Mouse (Mus musculus): ENCODE results near the gene Lima1. TPM values are rescaled to one million over a fixed set of nuclear protein-coding genes. Genes with fewer than 3 reads are reported as not detected.
"Not testable (repeated sequence)": the region's sequence is repeated elsewhere in the genome, so short reads cannot be mapped to it uniquely, and the experiment has no call there.

The Lima1 gene
- polyA plus RNA-seq, 1 experiment from 2014 or later, result 69.4 TPM

DNA sequence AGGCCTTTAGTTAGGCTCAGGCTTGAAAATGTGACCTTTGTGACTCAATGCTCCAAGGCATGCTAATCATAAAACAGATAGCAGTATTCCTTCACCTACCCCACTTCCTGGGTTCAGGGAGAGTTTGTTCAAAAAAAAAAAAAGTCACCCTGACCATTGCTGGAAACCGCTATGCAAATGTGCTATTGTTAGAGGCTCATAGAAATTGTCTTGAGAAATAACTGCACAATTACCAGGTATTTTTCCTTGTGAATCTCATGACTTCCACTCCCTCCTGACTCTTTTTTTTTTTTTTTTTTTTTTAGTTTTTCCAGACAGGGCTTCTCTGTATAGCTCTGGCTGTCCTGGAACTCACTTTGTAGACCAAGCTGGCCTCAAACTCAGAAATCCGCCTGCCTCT is 11.9 kb upstream of the Lima1 start:
- not testable (repeated sequence) for H3K9me3 ChIP-seq (ENCODE audit: control insufficient read depth, low read depth, low read length); H3K27ac ChIP-seq (ENCODE audit: low read length); ATAC-seq (ENCODE audit: insufficient number of reproducible peaks, insufficient read depth, low FRiP score, low read depth); H3K9ac ChIP-seq (replicated peaks; ENCODE audit: low read depth, low read length); H3K4me2 ChIP-seq (replicated peaks; ENCODE audit: low read depth, low read length); H3K4me3 ChIP-seq (ENCODE audit: low read depth, low read length); H3K27me3 ChIP-seq (ENCODE audit: control insufficient read depth, insufficient read depth, low read length); H3K36me3 ChIP-seq (ENCODE audit: control insufficient read depth, insufficient read depth, low read length); H3K4me1 ChIP-seq (ENCODE audit: control insufficient read depth, insufficient read depth, low read length)
- WGBS, result 89% methylated on average over 2 of the region's 2 CpGs

DNA sequence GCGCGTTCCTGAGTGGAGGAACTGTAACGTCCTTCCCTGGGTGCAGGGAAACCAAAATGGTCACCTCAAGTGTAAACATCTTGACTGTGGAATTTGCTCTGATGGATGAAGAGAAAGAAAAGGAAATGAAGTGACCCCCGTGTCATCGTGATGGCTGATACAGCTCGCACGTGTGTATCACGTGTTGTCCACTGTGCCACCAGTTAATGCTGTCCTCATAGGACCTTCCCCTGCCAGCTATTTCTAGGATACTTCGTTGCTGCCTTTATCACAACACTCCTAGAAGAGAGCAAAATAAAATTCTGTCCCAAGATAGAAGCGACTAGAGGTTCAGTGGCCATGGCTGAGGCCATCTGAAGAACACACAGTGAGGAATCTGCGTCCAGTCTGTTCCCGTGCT is 8.8 kb upstream of the Lima1 start:
- H3K4me3 ChIP-seq (ENCODE audit: low read depth, low read length), result no peak overlapping the region
- no peak overlapping the region for H3K27ac ChIP-seq (ENCODE audit: low read length)
- H3K4me1 ChIP-seq (ENCODE audit: control insufficient read depth, insufficient read depth, low read length), result no peaks in the 10 kb centered on the region
- H3K36me3 ChIP-seq (ENCODE audit: control insufficient read depth, insufficient read depth, low read length), result no peaks in the 10 kb centered on the region
- H3K9me3 ChIP-seq (ENCODE audit: control insufficient read depth, low read depth, low read length), result no peaks in the 10 kb centered on the region
- no peak overlapping the region for H3K9ac ChIP-seq (replicated peaks; ENCODE audit: low read depth, low read length)
- ATAC-seq (ENCODE audit: insufficient number of reproducible peaks, insufficient read depth, low FRiP score, low read depth), result no peak
- 65% methylated on average over 12 of the region's 12 CpGs for WGBS
- H3K4me2 ChIP-seq (replicated peaks; ENCODE audit: low read depth, low read length), result no peak overlapping the region
- H3K27me3 ChIP-seq (ENCODE audit: control insufficient read depth, insufficient read depth, low read length), result no peaks in the 10 kb centered on the region

DNA sequence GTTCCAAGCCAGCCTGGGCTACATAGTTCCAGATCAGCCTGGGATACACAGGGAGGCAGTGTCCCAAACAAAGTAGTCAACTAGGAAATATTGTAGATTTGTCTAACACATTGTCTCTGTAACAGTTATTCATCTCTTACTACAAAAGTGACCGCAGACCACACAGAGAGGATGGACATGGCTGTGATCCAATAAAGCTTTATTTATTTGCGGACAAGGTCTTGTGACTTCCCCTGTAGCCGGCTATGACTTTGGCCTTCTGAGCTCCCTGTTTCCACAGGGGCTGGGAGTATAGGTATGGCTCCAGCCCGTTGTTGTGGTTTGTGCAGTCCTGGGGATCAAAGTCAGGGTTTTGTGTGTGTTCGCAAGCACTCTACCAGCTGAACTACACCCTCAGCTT is 3.3 kb upstream of the Lima1 start:
- Histone ChIP-seq H3K4me3 (ENCODE audit: low read depth, low read length) (no peak overlapping the region), H3K9ac (replicated peaks; ENCODE audit: low read depth, low read length) (no peak overlapping the region), H3K27ac (ENCODE audit: low read length) (no peak overlapping the region), H3K36me3 (ENCODE audit: control insufficient read depth, insufficient read depth, low read length) (no peaks in the 10 kb centered on the region), H3K4me2 (replicated peaks; ENCODE audit: low read depth, low read length) (no peak overlapping the region), H3K27me3 (ENCODE audit: control insufficient read depth, insufficient read depth, low read length) (no peaks in the 10 kb centered on the region), H3K4me1 (ENCODE audit: control insufficient read depth, insufficient read depth, low read length) (peaks cover 5% of the 10 kb centered on the region), H3K9me3 (ENCODE audit: control insufficient read depth, low read depth, low read length) (no peaks in the 10 kb centered on the region)
- WGBS, result 89% methylated on average over 5 of the region's 5 CpGs
- no peak for ATAC-seq (ENCODE audit: insufficient number of reproducible peaks, insufficient read depth, low FRiP score, low read depth)

DNA sequence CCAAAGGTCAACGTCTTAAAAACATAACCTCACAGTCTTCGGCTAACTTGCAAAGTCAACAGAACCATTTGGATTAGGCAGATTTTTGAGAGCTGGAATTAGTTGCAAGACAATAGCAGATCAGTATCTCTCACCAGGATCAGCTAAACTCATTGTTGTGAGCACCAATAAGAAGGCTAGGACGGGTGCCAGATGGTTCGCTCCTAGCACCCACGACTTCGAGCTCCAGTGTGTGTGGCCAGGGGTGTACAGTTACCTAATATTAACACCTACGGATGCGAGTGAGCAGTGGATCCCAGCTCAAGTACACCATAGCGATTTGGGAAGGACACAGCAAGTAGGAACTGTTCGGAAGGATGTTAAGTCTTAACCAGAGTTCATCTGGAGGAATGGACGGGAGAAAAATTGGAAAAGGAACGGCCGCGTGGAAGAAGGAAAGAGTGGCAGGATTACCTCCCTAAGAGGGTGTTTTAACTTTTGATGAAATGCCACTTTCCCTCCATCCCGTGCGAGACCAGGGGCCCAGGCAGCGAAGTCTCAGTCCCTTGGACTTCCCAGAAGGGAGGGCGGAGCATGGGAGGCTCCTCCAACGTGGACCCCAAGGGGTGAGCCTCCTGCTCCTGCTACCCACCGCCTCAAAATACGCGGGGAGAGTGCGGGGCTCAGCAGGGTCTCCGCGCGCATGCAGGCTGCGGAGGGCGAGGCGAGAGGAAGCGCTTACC is 483 bp downstream of the Lima1 start:
- peak overlapping the region; percentile 90 for H3K4me2 ChIP-seq (replicated peaks; ENCODE audit: low read depth, low read length)
- H3K4me3 ChIP-seq (ENCODE audit: low read depth, low read length), result peak overlapping the region; percentile 76
- ATAC-seq (ENCODE audit: insufficient number of reproducible peaks, insufficient read depth, low FRiP score, low read depth), result peak; percentile 57
- H3K27ac ChIP-seq (ENCODE audit: low read length), result peak overlapping the region; percentile 66; the same call in 1 of the 2 replicates
- no peaks in the 10 kb centered on the region for H3K27me3 ChIP-seq (ENCODE audit: control insufficient read depth, insufficient read depth, low read length)
- H3K9ac ChIP-seq (replicated peaks; ENCODE audit: low read depth, low read length), result peak overlapping the region; percentile 45
- WGBS, result 4% methylated on average over 29 of the region's 30 CpGs
- H3K9me3 ChIP-seq (ENCODE audit: control insufficient read depth, low read depth, low read length), result no peaks in the 10 kb centered on the region
- no peaks in the 10 kb centered on the region for H3K36me3 ChIP-seq (ENCODE audit: control insufficient read depth, insufficient read depth, low read length)
- H3K4me1 ChIP-seq (ENCODE audit: control insufficient read depth, insufficient read depth, low read length), result peaks cover 5% of the 10 kb centered on the region

DNA sequence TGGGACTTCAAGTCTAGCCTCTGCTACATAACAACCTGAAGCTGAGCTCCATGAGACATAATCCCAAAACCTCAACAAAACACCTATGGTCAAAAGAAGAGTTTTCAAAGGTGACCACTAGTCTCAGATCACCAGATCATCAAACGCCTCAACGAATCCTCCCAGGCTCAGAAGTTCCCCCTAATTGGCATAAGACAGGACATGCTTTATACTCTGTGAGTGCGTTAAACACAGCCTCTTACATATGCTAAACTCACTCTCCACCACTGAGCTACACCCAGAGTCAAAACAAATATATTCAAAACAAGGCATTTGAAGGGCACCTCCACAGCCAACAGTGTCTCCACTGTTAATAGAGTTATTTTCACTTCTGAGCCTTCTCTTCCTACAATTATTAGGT is 2.7 kb downstream of the Lima1 start:
- Histone ChIP-seq H3K27ac (ENCODE audit: low read length) (no peak overlapping the region; the same call in 1 of the 2 replicates), H3K9ac (replicated peaks; ENCODE audit: low read depth, low read length) (no peak overlapping the region), H3K4me3 (ENCODE audit: low read depth, low read length) (no peak overlapping the region), H3K4me2 (replicated peaks; ENCODE audit: low read depth, low read length) (no peak overlapping the region), H3K27me3 (ENCODE audit: control insufficient read depth, insufficient read depth, low read length) (no peaks in the 10 kb centered on the region), H3K4me1 (ENCODE audit: control insufficient read depth, insufficient read depth, low read length) (peaks cover 8% of the 10 kb centered on the region), H3K9me3 (ENCODE audit: control insufficient read depth, low read depth, low read length) (no peaks in the 10 kb centered on the region), H3K36me3 (ENCODE audit: control insufficient read depth, insufficient read depth, low read length) (no peaks in the 10 kb centered on the region)
- 85% methylated on average over 3 of the region's 3 CpGs for WGBS
- ATAC-seq (ENCODE audit: insufficient number of reproducible peaks, insufficient read depth, low FRiP score, low read depth), result no peak

DNA sequence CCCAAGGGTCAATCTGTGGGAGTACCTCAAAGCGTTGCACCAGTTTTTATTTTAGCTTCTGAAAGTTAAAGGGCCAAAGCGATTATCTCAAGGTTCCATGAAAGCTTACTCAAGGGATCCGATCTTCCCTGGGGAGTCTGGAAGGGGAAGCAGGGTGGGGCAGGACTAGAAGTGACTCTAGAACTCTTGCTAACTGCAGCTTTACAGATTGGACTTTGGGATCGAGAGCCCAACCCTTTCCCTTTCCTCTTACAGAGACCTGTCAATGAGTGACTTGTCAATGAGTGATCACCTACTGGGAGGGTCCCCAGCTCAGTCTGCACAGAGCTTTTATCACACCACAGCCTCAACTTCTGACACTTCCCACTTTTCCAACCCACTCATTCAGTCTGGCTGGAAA is 7.6 kb downstream of the Lima1 start:
- H3K4me1 ChIP-seq (ENCODE audit: control insufficient read depth, insufficient read depth, low read length), result peaks cover 10% of the 10 kb centered on the region
- H3K27ac ChIP-seq (ENCODE audit: low read length), result no peak overlapping the region; the same call in 1 of the 2 replicates
- WGBS, result 60% methylated on average over 4 of the region's 4 CpGs
- H3K9me3 ChIP-seq (ENCODE audit: control insufficient read depth, low read depth, low read length), result no peaks in the 10 kb centered on the region
- H3K4me3 ChIP-seq (ENCODE audit: low read depth, low read length), result no peak overlapping the region
- H3K36me3 ChIP-seq (ENCODE audit: control insufficient read depth, insufficient read depth, low read length), result no peaks in the 10 kb centered on the region
- H3K9ac ChIP-seq (replicated peaks; ENCODE audit: low read depth, low read length), result no peak overlapping the region
- no peak overlapping the region for H3K4me2 ChIP-seq (replicated peaks; ENCODE audit: low read depth, low read length)
- no peaks in the 10 kb centered on the region for H3K27me3 ChIP-seq (ENCODE audit: control insufficient read depth, insufficient read depth, low read length)
- no peak; the same call in 1 of the 2 replicates for ATAC-seq (ENCODE audit: insufficient number of reproducible peaks, insufficient read depth, low FRiP score, low read depth)

DNA sequence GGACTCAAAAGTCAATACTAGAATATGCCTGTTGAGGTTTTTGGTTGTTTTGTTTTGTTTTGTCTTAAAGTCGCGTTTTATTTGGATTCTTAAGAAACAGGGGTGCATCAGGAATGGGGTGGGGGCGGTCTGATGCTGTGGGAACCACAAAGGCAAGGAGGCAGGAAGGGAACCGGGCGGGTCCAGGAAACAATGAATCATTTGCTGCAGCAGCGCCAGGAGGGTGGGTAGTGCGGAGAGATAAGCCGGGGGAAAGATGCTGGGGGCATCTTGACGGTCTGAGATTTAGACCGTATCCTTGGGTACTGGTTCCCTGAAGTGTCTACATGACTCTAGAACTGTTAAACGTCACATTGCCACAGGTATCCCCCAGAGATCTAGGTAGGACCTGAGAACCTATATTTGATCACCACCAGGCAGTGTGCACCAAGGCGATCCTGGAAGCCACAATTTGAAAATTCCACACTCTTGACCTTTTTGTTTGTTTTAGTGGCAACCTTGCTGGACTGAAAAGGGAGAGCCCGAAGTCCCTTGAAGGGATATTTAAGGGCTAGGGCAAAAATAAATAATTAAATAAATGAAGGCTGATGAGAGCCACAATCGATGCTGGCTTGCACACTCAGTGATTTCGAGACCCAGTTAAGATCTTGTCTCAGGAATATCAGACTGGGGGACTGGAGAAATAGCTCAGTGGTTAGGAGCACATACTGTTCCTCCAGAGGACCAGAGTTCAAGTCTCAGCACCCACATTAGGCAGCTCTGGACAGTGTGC is 8.6 kb downstream of the Lima1 start:
- WGBS, result 37% methylated on average over 15 of the region's 15 CpGs
- no peak overlapping the region for H3K9ac ChIP-seq (replicated peaks; ENCODE audit: low read depth, low read length)
- peak overlapping the region; percentile 35; the same call in 1 of the 2 replicates for H3K27ac ChIP-seq (ENCODE audit: low read length)
- H3K36me3 ChIP-seq (ENCODE audit: control insufficient read depth, insufficient read depth, low read length), result no peaks in the 10 kb centered on the region
- no peak overlapping the region for H3K4me2 ChIP-seq (replicated peaks; ENCODE audit: low read depth, low read length)
- no peaks in the 10 kb centered on the region for H3K27me3 ChIP-seq (ENCODE audit: control insufficient read depth, insufficient read depth, low read length)
- no peak overlapping the region for H3K4me3 ChIP-seq (ENCODE audit: low read depth, low read length)
- no peaks in the 10 kb centered on the region for H3K9me3 ChIP-seq (ENCODE audit: control insufficient read depth, low read depth, low read length)
- no peak for ATAC-seq (ENCODE audit: insufficient number of reproducible peaks, insufficient read depth, low FRiP score, low read depth)
- H3K4me1 ChIP-seq (ENCODE audit: control insufficient read depth, insufficient read depth, low read length), result peaks cover 14% of the 10 kb centered on the region

DNA sequence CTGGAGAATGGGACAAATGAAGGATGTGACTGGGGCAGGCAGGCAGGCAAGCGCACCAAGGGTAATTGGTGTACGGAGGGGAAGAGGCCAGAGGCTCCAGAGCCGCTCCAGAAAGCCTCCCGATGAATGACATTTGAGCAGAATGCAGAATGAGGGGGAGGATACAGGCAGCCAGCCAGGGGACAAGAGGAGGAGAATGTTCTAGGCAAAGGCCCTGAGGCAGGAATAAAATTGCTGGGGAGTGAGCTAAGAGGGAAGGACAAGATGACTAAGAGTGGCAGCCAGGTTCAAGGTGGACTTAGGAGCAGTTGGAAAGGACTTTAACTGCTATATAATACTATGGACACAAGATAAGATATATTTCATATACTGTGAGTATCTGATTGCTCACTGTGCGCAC is 9.3 kb downstream of the Lima1 start:
- H3K4me3 ChIP-seq (ENCODE audit: low read depth, low read length), result no peak overlapping the region
- H3K9ac ChIP-seq (replicated peaks; ENCODE audit: low read depth, low read length), result no peak overlapping the region
- no peaks in the 10 kb centered on the region for H3K36me3 ChIP-seq (ENCODE audit: control insufficient read depth, insufficient read depth, low read length)
- H3K4me2 ChIP-seq (replicated peaks; ENCODE audit: low read depth, low read length), result no peak overlapping the region
- H3K4me1 ChIP-seq (ENCODE audit: control insufficient read depth, insufficient read depth, low read length), result peaks cover 14% of the 10 kb centered on the region
- no peaks in the 10 kb centered on the region for H3K9me3 ChIP-seq (ENCODE audit: control insufficient read depth, low read depth, low read length)
- 34% methylated on average over 5 of the region's 5 CpGs for WGBS
- ATAC-seq (ENCODE audit: insufficient number of reproducible peaks, insufficient read depth, low FRiP score, low read depth), result peak; percentile 25; the same call in 1 of the 2 replicates
- H3K27ac ChIP-seq (ENCODE audit: low read length), result peak overlapping the region; percentile 35; the same call in 1 of the 2 replicates
- no peaks in the 10 kb centered on the region for H3K27me3 ChIP-seq (ENCODE audit: control insufficient read depth, insufficient read depth, low read length)

Measured in stomach, embryonic 14.5 days (tissue).